Mouse (Mus musculus): ENCODE measurements at regions not wholly inside any gene's neighbourhood (a gene's known extent, or its start where the extent isn't known, plus 50 kb on each side); places are given as distances from the start of the nearest gene placed in this dataset.

DNA sequence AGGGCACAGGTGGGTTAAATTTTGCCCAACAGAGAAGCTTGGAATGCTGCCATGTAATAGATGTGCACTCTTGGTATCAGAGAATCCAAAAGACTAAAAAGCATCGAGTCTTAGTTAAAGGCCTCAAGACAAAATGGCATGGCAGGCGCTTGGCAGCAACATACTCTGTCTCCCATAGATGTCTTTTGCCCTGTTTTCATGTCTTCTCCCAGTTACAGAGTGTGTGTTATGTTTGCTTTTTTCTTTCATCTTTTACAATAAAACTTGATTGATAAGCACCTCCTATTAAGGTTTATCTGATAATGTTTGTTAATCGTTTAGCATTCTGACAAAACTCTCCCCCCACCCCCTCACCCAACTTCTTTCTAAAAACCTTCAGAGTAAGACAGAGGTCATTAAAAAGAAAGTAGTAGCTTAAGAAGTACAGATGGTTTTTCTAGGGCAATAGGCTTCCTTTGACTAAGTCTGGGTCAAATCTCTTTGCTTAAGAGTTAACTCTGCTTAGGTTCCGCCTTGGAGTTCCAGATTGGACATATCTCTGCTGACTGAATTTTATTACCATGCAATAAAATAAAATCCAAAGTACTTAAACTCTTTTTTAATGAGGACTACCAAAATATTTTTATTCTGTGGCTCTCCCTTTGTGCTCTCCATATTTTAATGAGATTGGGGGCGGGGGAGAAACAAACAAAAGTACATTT is 252.9 kb upstream of the Zeb2 start:
- Histone ChIP-seq H3K36me3 (replicated peaks) (no peaks in the 10 kb centered on the region), H3K4me1 (replicated peaks) (no peaks in the 10 kb centered on the region), H3K27me3 (no peaks in the 10 kb centered on the region), H3K9ac (no peak overlapping the region), H3K9me3 (replicated peaks) (no peaks in the 10 kb centered on the region), H3K4me3 (replicated peaks) (no peak overlapping the region), H3K27ac (replicated peaks) (no peak overlapping the region), H3K4me2 (no peak overlapping the region)
- WGBS (ENCODE audit: insufficient replicate concordance): 64% methylated on average over 5 of the region's 5 CpGs
- no peak for ATAC-seq (ENCODE audit: insufficient read depth)

GRCm38 (mm10) chr2:45369432-45369831 is 252.2 kb upstream of the Zeb2 start:
- H3K27me3 ChIP-seq: no peaks in the 10 kb centered on the region
- H3K4me3 ChIP-seq (replicated peaks): no peak overlapping the region
- H3K9ac ChIP-seq: no peak overlapping the region
- no peaks in the 10 kb centered on the region for H3K4me1 ChIP-seq (replicated peaks)
- ATAC-seq (ENCODE audit: insufficient read depth): no peak
- no peak overlapping the region for H3K27ac ChIP-seq (replicated peaks)
- no peaks in the 10 kb centered on the region for H3K36me3 ChIP-seq (replicated peaks)
- H3K9me3 ChIP-seq (replicated peaks): no peaks in the 10 kb centered on the region
- 60% methylated on average over 4 of the region's 4 CpGs for WGBS (ENCODE audit: insufficient replicate concordance)
- no peak overlapping the region for H3K4me2 ChIP-seq

DNA sequence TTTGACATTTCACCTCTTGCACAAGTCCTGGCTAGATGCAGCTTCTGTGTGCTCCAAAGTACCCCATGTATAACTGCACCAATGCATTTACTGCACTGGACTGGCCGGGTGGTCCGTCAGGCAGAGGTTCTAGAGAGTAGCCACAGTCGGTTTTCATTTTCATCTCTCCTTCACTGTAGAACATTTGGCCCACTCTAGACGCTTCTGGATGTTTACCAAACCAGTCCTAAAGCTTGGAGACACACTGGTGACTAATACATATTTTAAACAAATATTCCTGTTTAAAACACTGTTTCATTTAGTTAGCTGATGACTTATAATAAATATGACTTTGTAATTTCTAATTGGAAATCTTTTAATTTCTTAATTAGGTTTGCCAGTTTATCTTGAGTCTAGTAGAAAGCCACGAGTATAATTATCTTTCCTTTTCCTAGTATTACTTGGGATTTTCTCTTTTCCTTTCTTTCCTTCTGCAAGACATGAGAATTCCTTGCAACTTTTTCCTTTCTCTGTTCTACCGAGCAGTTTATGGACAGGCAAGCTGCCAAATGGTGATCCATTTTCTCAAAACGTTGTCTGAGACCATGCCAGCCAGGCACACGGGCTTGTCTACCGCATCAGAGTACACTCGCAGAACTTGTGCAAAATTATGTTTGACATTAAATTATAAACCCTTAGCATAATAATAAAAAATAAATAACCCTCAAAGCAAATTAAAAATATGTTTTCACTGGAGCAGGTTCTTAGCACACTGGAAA is 250.4 kb upstream of the Zeb2 start:
- Histone ChIP-seq H3K4me1 (replicated peaks) (no peaks in the 10 kb centered on the region), H3K9me3 (replicated peaks) (no peaks in the 10 kb centered on the region), H3K27me3 (no peaks in the 10 kb centered on the region), H3K4me3 (replicated peaks) (no peak overlapping the region), H3K27ac (replicated peaks) (no peak overlapping the region), H3K4me2 (no peak overlapping the region), H3K36me3 (replicated peaks) (no peaks in the 10 kb centered on the region), H3K9ac (no peak overlapping the region)
- no peak for ATAC-seq (ENCODE audit: insufficient read depth)
- 67% methylated on average over 10 of the region's 10 CpGs for WGBS (ENCODE audit: insufficient replicate concordance)

- H3K27me3 ChIP-seq: no peaks in the 10 kb centered on the region
- no peak overlapping the region for H3K4me3 ChIP-seq (replicated peaks)
- H3K27ac ChIP-seq (replicated peaks): no peak overlapping the region
- H3K9ac ChIP-seq: no peak overlapping the region
- H3K4me2 ChIP-seq: no peak overlapping the region
- H3K4me1 ChIP-seq (replicated peaks): no peaks in the 10 kb centered on the region
- 73% methylated on average over 7 of the region's 7 CpGs for WGBS (ENCODE audit: insufficient replicate concordance)
- no peaks in the 10 kb centered on the region for H3K9me3 ChIP-seq (replicated peaks)
- ATAC-seq (ENCODE audit: insufficient read depth): no peak
- no peaks in the 10 kb centered on the region for H3K36me3 ChIP-seq (replicated peaks)
Observed at GRCm38 (mm10) chr2:45357266-45357665, 240.1 kb upstream of the Zeb2 start.

DNA sequence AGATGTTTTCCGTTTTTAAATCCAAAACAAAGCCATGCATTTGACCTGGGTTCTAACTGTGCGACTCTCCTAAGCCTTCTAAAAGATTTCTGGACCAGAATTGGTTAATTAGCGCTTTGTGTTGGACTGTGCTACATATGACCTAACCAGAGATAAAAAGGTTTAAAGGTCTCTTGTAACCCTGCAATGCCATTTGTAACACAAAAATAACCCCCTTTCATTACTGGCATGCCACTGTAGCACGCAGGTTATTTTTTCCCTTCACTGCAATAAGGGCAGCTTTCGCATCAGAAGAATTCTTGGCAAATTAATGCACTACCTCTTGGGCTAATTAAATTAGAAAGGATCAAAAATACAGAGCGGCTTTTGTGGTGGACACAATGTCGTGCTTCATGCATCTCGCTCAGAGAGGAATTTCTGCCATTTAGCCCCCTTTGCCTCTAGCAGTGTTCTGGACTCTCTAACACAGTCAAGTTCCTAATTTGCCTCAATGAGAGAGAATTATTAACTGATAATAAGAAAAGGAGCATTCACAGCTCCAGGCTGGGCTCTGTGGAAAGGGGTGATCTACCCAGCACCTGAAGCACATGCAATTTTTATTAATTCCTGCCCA is 239.5 kb upstream of the Zeb2 start:
- H3K27ac ChIP-seq (replicated peaks): no peak overlapping the region
- H3K27me3 ChIP-seq: no peaks in the 10 kb centered on the region
- H3K9me3 ChIP-seq (replicated peaks): no peaks in the 10 kb centered on the region
- no peak overlapping the region for H3K9ac ChIP-seq
- no peaks in the 10 kb centered on the region for H3K36me3 ChIP-seq (replicated peaks)
- H3K4me1 ChIP-seq (replicated peaks): peaks cover 2% of the 10 kb centered on the region; the same call in 1 of the 2 replicates
- no peak for ATAC-seq (ENCODE audit: insufficient read depth)
- no peak overlapping the region for H3K4me3 ChIP-seq (replicated peaks)
- WGBS (ENCODE audit: insufficient replicate concordance): 81% methylated on average over 8 of the region's 8 CpGs
- no peak overlapping the region for H3K4me2 ChIP-seq

DNA sequence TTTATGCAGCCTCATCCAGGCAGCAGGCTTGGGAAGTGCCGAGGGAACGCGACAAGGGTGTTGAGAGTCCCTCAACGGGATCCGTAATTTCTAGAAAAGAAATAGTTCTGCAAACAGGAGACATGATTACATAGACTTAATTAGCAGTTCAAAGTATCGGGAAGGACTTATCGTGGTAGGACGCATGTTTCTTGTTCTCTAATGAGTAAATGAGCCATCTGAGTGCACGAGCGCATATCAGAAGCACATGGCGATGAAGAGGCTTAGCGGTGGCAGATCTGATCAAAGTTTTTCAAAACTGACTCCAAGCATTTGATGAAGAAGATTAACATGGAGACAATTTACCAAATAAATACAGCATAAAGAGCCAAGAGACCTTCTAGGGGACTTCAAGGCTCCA is 238.8 kb upstream of the Zeb2 start:
- 80% methylated on average over 12 of the region's 12 CpGs for WGBS (ENCODE audit: insufficient replicate concordance)
- H3K4me2 ChIP-seq: no peak overlapping the region
- no peak overlapping the region for H3K9ac ChIP-seq
- H3K4me1 ChIP-seq (replicated peaks): peaks cover 9% of the 10 kb centered on the region
- no peak overlapping the region for H3K4me3 ChIP-seq (replicated peaks)
- no peak for ATAC-seq (ENCODE audit: insufficient read depth)
- no peaks in the 10 kb centered on the region for H3K27me3 ChIP-seq
- no peaks in the 10 kb centered on the region for H3K9me3 ChIP-seq (replicated peaks)
- H3K36me3 ChIP-seq (replicated peaks): no peaks in the 10 kb centered on the region
- H3K27ac ChIP-seq (replicated peaks): no peak overlapping the region

DNA sequence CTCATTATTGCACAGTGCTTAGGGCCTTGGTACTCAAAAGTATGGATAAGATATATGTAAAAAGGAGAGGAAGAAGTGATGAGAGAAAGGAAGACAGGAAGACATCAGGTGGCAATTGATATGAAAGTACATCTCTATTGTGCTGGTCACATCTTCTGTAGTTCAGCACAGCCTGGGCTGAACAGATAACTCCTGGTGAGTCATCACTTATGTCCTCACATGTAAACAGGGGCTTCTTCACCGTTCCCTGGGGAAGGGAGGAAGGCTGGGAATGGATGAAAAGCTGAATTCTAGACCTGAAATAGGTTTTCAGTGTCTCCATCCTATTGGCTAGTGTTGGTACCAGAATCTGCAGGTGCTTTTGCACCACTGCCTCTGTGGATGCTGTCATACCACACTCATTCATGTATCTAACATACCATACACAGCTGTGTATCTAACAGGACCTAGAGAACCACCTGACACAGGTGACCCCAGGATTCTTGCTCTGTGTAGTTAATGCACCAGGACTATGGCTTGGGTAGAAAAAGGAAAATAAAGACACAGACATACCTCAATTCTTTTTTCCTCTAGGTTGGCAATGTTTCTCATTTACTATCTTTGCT is 234.4 kb upstream of the Zeb2 start:
- H3K4me2 ChIP-seq: no peak overlapping the region
- peaks cover 20% of the 10 kb centered on the region for H3K4me1 ChIP-seq (replicated peaks)
- no peak overlapping the region for H3K27ac ChIP-seq (replicated peaks)
- H3K27me3 ChIP-seq: no peaks in the 10 kb centered on the region
- H3K9me3 ChIP-seq (replicated peaks): no peaks in the 10 kb centered on the region
- 14% methylated on average over 1 of the region's 1 CpGs for WGBS (ENCODE audit: insufficient replicate concordance)
- H3K4me3 ChIP-seq (replicated peaks): no peak overlapping the region
- H3K9ac ChIP-seq: no peak overlapping the region
- ATAC-seq (ENCODE audit: insufficient read depth): peak; percentile 87
- H3K36me3 ChIP-seq (replicated peaks): no peaks in the 10 kb centered on the region

- Histone ChIP-seq H3K9me3 (replicated peaks) (no peaks in the 10 kb centered on the region), H3K4me1 (replicated peaks) (peaks cover 15% of the 10 kb centered on the region), H3K9ac (no peak overlapping the region), H3K27ac (replicated peaks) (no peak overlapping the region), H3K36me3 (replicated peaks) (no peaks in the 10 kb centered on the region), H3K27me3 (no peaks in the 10 kb centered on the region), H3K4me2 (no peak overlapping the region), H3K4me3 (replicated peaks) (no peak overlapping the region)
- ATAC-seq (ENCODE audit: insufficient read depth): no peak
- WGBS (ENCODE audit: insufficient replicate concordance): 54% methylated on average over 5 of the region's 5 CpGs
Observed at GRCm38 (mm10) chr2:45346358-45346757, 229.2 kb upstream of the Zeb2 start.

GRCm38 (mm10) chr2:45339866-45340265 is 222.7 kb upstream of the Zeb2 start:
- Histone ChIP-seq H3K4me3 (replicated peaks) (no peak overlapping the region), H3K27me3 (no peaks in the 10 kb centered on the region), H3K4me2 (no peak overlapping the region), H3K36me3 (replicated peaks) (no peaks in the 10 kb centered on the region), H3K4me1 (replicated peaks) (no peaks in the 10 kb centered on the region), H3K27ac (replicated peaks) (no peak overlapping the region), H3K9me3 (replicated peaks) (no peaks in the 10 kb centered on the region), H3K9ac (no peak overlapping the region)
- ATAC-seq (ENCODE audit: insufficient read depth): no peak
- WGBS (ENCODE audit: insufficient replicate concordance): 49% methylated on average over 1 of the region's 1 CpGs

- H3K9me3 ChIP-seq (replicated peaks): no peaks in the 10 kb centered on the region
- no peaks in the 10 kb centered on the region for H3K4me1 ChIP-seq (replicated peaks)
- ATAC-seq (ENCODE audit: insufficient read depth): no peak
- no peak overlapping the region for H3K4me2 ChIP-seq
- no peaks in the 10 kb centered on the region for H3K27me3 ChIP-seq
- no peak overlapping the region for H3K4me3 ChIP-seq (replicated peaks)
- no peaks in the 10 kb centered on the region for H3K36me3 ChIP-seq (replicated peaks)
- no peak overlapping the region for H3K27ac ChIP-seq (replicated peaks)
- no peak overlapping the region for H3K9ac ChIP-seq
Observed at GRCm38 (mm10) chr2:45338809-45339208, 221.6 kb upstream of the Zeb2 start.

DNA sequence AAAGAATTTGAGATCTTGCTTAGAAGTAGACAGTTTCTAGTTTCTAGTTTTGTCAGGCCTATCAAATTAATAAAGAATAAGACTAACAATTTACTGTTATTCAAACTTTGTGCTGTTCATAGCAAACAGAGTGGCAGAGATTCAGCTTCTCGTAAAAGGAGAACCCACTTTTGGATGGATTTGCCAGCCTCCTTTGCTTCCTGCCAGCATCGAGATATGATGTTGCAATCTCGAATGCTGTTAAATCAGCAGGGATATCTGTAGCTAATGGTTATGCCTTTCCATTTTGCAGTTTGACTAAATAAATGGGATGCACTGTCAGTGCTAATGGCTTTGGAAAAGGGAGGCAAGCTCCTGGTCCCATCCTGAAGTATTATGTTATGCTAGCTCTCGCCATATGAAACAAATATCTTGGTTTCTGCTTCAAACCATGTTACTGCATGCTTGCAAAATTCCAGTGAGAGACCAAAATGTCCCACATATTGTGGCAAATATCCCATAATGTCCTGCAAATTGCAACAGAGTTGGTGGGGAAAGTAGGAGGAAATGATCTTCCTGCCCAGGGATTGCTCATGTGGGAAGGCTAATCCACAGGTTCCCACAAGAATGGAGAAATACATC is 199.9 kb upstream of the Zeb2 start:
- no peaks in the 10 kb centered on the region for H3K36me3 ChIP-seq (replicated peaks)
- no peak overlapping the region for H3K27ac ChIP-seq (replicated peaks)
- WGBS (ENCODE audit: insufficient replicate concordance): 48% methylated on average over 4 of the region's 4 CpGs
- no peak overlapping the region for H3K9ac ChIP-seq
- no peak overlapping the region for H3K4me2 ChIP-seq
- ATAC-seq (ENCODE audit: insufficient read depth): no peak
- H3K4me3 ChIP-seq (replicated peaks): no peak overlapping the region
- no peaks in the 10 kb centered on the region for H3K27me3 ChIP-seq
- H3K9me3 ChIP-seq (replicated peaks): no peaks in the 10 kb centered on the region
- H3K4me1 ChIP-seq (replicated peaks): no peaks in the 10 kb centered on the region

Measured in liver, embryonic 15.5 days (tissue).